Mouse (Mus musculus) spleen, adult 2 months (tissue): Measurements from ENCODE around the gene Acaca. TPM values are rescaled to one million over a fixed set of nuclear protein-coding genes. Genes with fewer than 3 reads are reported as not detected.

Experiments used
- DNase-seq, 2 experiments: peaks; one replicate each; pipeline versions ENCODE4 v3.0.0 to v3.0.0-alpha.2; 2012 to 2021; ENCODE audit warnings: low spot score in 2 of 2, low read depth in 1 of 2
- H3K27ac ChIP-seq: fragments of 200-500 bp; 2 replicates; pipeline ENCODE4 v1.5.1; 2012; ENCODE audit warnings: low read length, inconsistent platforms; ENCODE audit not compliant: insufficient read depth
- H3K27me3 ChIP-seq: fragments of 200-500 bp; 2 replicates; pipeline ENCODE4 v1.6.1; 2012; ENCODE audit warnings: mild to moderate bottlenecking, moderate library complexity, low read length, inconsistent platforms; ENCODE audit not compliant: control insufficient read depth, insufficient read depth
- H3K36me3 ChIP-seq: fragments of 200-500 bp; 2 replicates; pipeline ENCODE4 v1.6.1; 2012; ENCODE audit warnings: mild to moderate bottlenecking, low read length, inconsistent platforms; ENCODE audit not compliant: control insufficient read depth, insufficient read depth
- H3K4me1 ChIP-seq: fragments of 200-500 bp; 2 replicates; pipeline ENCODE4 v1.6.1; 2011; ENCODE audit warnings: inconsistent platforms; ENCODE audit not compliant: control insufficient read depth, insufficient read depth, insufficient read length
- H3K4me3 ChIP-seq: fragments of 200-500 bp; 2 replicates; pipeline ENCODE4 v1.5.1; 2011; ENCODE audit warnings: mild to moderate bottlenecking, inconsistent platforms; ENCODE audit not compliant: insufficient read depth, insufficient read length; ENCODE audit errors: extremely low read depth
- CTCF ChIP-seq: fragments of 200-500 bp; IDR thresholded peaks from 2 replicates; pipeline ENCODE4 v1.5.1; 2011; ENCODE audit warnings: mild to moderate bottlenecking, inconsistent platforms; ENCODE audit not compliant: insufficient read depth, insufficient read length, insufficient replicate concordance; ENCODE audit errors: extremely low read depth
- POLR2A ChIP-seq: fragments of 200-500 bp; IDR thresholded peaks from 2 replicates; pipeline ENCODE4 v1.6.1; 2011; ENCODE audit warnings: low read depth, low read length, inconsistent platforms
- WGBS: fragments of 180-500 bp; shearing (Covaris S2); methylation state at CpG from one replicate; pipeline ENCODE4 v1.1.7; 2018; 5-methylcytosine and 5-hydroxymethylcytosine counted together
- polyA plus RNA-seq: library from polyadenylated mRNA; depleted of rRNA; stranded (reverse); fragments of >200 nt; gene quantifications from 2 replicates; pipeline ENCODE4 v1.2.3, GENCODE M21; 2012

Acaca gene
- polyA plus RNA-seq, 1 experiment, result 3.9 TPM

DNA sequence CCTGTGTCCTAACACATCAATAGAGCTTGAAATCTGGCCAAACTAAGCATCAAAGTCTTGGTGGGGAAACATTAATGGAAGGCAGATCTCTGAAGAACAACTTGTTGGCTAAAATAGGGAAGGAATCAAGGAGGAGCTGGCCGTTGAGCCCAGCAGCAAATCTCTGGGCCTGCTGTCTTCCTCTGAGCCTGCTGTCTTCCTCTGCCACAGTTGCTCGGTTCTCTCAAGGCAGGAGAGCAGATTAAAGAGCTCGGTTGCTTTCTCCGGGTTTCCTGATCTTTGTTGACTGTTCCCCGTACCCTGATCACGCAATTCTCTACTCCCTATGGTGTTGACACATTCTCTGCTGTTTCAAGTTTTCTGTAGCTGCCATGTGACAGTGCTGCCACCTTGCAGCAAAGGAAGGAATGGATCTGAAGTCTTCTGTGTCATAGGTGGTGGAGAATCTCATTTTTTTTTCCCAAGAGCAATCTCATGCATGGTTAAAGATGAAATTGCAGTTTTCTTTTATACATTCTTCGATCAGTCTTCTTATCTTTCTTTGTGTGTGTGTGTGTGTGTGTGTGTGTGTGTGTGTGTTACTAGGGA, 39.3 kb downstream of the Acaca start:
- no peaks in the 10 kb centered on the region for H3K4me1 ChIP-seq
- TF ChIP-seq POLR2A (no peak), CTCF (no peak)
- H3K27ac ChIP-seq, result no peak overlapping the region
- H3K36me3 ChIP-seq, result no peaks in the 10 kb centered on the region
- WGBS, result 19% methylated on average over 7 of the region's 7 CpGs
- no peak overlapping the region for H3K4me3 ChIP-seq
- no peak for DNase-seq
- H3K27me3 ChIP-seq, result no peaks in the 10 kb centered on the region

DNA sequence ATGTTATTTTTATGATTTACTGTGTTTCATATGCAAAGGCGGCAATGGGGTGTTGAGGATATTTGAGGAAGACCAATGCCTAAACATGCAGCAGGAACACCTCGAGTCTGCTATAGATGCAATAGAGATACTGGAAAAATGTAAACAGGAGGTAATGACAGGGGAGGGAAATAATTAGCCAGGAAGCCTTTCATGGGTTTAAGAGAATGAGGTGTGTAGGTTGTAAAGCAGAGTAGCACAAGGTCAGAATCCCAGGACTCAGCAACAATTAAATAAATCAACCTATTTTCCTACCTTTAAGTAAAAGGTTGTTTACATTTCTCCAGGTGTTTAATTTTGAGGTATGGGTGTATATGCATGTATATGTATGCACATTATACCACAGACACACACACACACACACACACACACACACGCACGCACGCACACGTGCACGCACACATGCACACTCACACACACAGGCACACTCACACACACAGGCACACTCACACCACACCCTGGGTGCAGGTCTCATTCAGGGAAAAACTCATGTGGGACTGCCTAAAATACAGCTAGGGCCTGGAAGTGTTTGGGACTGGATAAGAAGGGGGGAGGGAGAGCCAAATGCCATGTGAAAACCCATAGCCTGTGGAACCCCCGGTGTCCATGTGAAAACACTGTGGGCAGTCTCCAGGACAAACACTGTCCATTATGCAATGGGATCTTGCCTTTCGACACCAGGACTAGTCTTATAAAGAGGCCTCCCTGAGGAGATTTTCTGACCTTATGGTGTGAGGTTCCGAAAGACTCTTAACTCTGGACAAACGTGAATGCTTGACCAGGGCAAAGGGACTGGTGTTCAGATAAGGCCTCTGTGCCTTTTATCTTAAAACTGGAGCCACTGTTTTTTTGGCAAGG, 43.3 kb downstream of the Acaca start:
- H3K27me3 ChIP-seq, result no peaks in the 10 kb centered on the region

DNA sequence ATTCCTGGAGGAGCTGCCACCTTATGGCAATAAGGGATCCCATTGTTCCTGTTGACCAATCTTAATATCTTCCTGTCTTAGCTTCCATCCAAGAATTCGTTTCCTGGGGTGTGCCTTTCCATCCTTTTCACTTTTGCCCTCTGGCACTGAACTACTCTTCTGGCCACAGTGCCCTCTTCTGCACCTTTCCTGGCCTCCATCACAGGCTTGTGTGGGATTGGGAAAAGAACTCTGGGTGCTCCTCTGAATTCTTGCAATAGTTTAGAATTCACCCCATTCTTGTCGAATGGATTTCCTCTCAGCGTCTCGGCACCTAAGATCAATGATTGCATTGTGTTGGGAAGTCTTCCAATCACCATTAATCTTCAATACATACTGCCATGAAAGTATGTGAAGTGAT, 49.1 kb downstream of the Acaca start:
- no peaks in the 10 kb centered on the region for H3K36me3 ChIP-seq
- no peaks in the 10 kb centered on the region for H3K4me1 ChIP-seq
- no peak for TF ChIP-seq POLR2A
- TF ChIP-seq CTCF, result no peak
- 66% methylated on average over 4 of the region's 4 CpGs for WGBS
- H3K27ac ChIP-seq, result no peak overlapping the region
- no peak for DNase-seq
- H3K4me3 ChIP-seq, result no peak overlapping the region
- no peaks in the 10 kb centered on the region for H3K27me3 ChIP-seq

More for the DNA sequence above, 43.3 kb downstream of the Acaca start:
- Histone ChIP-seq H3K27ac (no peak overlapping the region), H3K36me3 (no peaks in the 10 kb centered on the region), H3K4me3 (no peak overlapping the region), H3K4me1 (no peaks in the 10 kb centered on the region)
- WGBS, result 85% methylated on average over 11 of the region's 11 CpGs
- TF ChIP-seq CTCF, result no peak
- TF ChIP-seq POLR2A, result no peak
- no peak for DNase-seq

DNA sequence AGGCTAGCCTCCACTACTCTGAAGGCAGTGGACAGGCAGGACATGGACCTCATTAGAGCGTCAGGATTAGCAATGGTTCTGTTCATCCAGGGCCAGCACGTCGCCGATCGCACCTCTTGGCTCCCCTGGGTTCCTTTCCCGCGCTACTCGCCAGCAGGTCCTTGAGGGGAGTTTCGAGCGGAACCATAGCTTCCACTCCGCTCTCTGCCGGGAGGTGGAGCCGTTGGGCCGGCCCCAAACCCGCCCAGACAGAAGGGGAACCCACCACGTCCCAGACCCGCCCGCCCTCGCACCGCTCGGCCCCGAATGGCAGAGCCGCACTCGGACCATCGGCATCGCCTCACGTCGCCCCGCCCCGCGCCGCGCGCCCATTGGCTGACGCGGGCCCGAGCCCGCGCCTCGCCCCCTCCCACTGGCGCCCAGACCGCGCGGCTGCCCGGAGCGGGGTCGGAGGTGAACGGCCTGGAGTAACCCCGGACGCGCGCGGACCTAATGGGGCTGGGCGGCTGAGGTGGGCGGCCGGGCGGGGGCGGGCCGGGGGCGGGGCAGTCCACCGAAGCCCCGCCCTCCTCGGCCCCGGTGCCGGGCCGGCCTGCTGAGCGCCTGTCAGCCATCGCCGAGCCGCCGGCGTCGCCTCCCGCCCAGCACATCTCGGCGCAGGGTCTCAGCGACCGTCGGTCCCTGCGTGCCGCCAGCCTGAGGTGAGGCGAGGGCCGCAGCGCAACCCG, 49.9 kb downstream of the Acaca start:
- Histone ChIP-seq H3K4me1 (no peaks in the 10 kb centered on the region), H3K27ac (peak overlapping the region; percentile 72), H3K4me3 (peak overlapping the region; percentile 77), H3K36me3 (no peaks in the 10 kb centered on the region), H3K27me3 (no peaks in the 10 kb centered on the region)
- WGBS, result under 1% methylated on average over 44 of the region's 85 CpGs
- DNase-seq, result peak; percentile 83 to 93
- TF ChIP-seq CTCF, result peak; percentile 62; the same call in 1 of the 2 replicates
- TF ChIP-seq POLR2A, result no peak

DNA sequence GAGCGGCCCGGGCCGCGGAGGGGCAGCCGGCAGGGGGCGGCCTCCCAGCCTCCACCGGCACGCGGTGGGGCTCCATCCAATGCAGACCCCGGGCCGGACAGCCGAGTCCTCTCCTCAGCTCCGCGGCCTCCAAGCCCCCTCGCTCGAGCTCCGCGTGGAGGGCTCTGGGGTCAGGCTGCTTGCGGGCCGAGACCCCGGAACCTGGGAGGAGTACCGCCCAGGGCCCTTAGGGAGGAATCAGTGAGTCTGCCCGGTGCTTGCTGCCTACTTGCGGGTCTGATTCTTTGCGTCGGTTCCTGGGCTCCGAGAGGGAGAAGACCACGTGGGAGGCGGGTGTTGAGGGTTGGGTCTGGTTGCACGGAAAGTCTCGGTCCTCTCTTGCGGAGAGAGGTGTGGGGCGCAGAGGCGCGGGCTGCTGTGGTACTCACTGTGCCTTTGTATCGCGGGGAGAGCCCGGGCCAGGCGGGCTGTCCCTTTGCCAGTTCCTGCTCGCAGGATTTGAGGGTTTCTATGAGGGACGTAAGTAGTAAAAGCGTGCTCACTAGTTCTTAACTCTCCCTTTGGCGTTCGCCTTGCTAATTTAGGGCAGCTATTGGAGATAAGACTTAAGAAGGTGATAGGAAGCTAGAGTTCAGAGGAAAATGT, 50.6 kb downstream of the Acaca start:
- H3K4me3 ChIP-seq, result peak overlapping the region; percentile 77
- WGBS, result under 1% methylated on average over 44 of the region's 44 CpGs
- no peaks in the 10 kb centered on the region for H3K4me1 ChIP-seq
- no peaks in the 10 kb centered on the region for H3K36me3 ChIP-seq
- DNase-seq, result peak; percentile 51 to 54
- peak overlapping the region; percentile 72 for H3K27ac ChIP-seq
- TF ChIP-seq CTCF (no peak), POLR2A (no peak)
- no peaks in the 10 kb centered on the region for H3K27me3 ChIP-seq

DNA sequence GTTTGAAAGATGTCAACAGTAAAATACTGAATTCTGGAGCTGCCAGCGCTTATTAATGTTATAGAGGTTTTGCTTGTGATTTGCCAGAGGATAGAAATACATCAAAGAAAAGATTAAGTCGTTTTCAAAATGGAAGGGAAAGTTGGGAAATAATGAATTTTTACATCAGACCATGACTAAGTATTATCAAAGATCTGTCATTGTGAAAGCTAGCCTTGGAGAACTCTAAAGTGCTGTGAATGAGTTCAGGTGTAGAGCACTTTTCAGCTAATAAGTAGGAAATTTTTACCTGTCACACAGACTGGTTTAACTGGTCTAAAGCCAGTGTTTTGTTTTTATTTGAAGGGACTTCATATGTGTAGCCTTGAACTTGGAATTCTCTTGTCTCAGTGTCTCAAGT, 51.8 kb downstream of the Acaca start:
- TF ChIP-seq POLR2A (no peak), CTCF (no peak)
- Histone ChIP-seq H3K4me1 (no peaks in the 10 kb centered on the region), H3K4me3 (no peak overlapping the region), H3K27ac (no peak overlapping the region), H3K36me3 (no peaks in the 10 kb centered on the region), H3K27me3 (no peaks in the 10 kb centered on the region)
- no peak for DNase-seq
- 72% methylated on average over 2 of the region's 2 CpGs for WGBS
